Mouse (Mus musculus): ENCODE results near the gene Ralgapa2.

The Ralgapa2 gene

GRCm38 (mm10) chr2:146256321-146256875 is 255.7 kb downstream of the Ralgapa2 start:
- no peak for DNase-seq

- no peak for DNase-seq
These were observed 256.5 kb downstream of the Ralgapa2 start for GRCm38 (mm10) chr2:146255636-146256035.

- DNase-seq, result no peak
These were observed 257.8 kb downstream of the Ralgapa2 start for GRCm38 (mm10) chr2:146254387-146254786.

GRCm38 (mm10) chr2:146250236-146250904 is 261.8 kb downstream of the Ralgapa2 start:
- DNase-seq, result no peak

GRCm38 (mm10) chr2:146249033-146249432 is 263.1 kb downstream of the Ralgapa2 start:
- no peak for DNase-seq

- DNase-seq, result no peak
These were observed 264.6 kb downstream of the Ralgapa2 start for GRCm38 (mm10) chr2:146247576-146247975.

- no peak for DNase-seq
These were observed 265.6 kb downstream of the Ralgapa2 start for GRCm38 (mm10) chr2:146246409-146247075.

GRCm38 (mm10) chr2:146245401-146245800 is 266.7 kb downstream of the Ralgapa2 start:
- no peak for DNase-seq

- no peak for DNase-seq
These were observed 268.1 kb downstream of the Ralgapa2 start for GRCm38 (mm10) chr2:146244049-146244448.

GRCm38 (mm10) chr2:146239196-146239747 is 272.9 kb downstream of the Ralgapa2 start:
- no peak for DNase-seq

- no peak for DNase-seq
These were observed 280.7 kb downstream of the Ralgapa2 start for GRCm38 (mm10) chr2:146231485-146231884.

GRCm38 (mm10) chr2:146228435-146228834 is 283.7 kb downstream of the Ralgapa2 start:
- no peak for DNase-seq

- no peak for DNase-seq
These were observed 284.5 kb downstream of the Ralgapa2 start for GRCm38 (mm10) chr2:146227646-146228045.

- no peak for DNase-seq
These were observed 285.7 kb downstream of the Ralgapa2 start for GRCm38 (mm10) chr2:146226484-146226883.

GRCm38 (mm10) chr2:146225818-146226217 is 286.3 kb downstream of the Ralgapa2 start:
- DNase-seq, result no peak

GRCm38 (mm10) chr2:146224141-146224540 is 288.0 kb downstream of the Ralgapa2 start:
- DNase-seq, result no peak

GRCm38 (mm10) chr2:146223176-146223905 is 288.8 kb downstream of the Ralgapa2 start:
- peak; percentile 46 for DNase-seq

GRCm38 (mm10) chr2:146222279-146223175 is 289.6 kb downstream of the Ralgapa2 start:
- peak; percentile 58 for DNase-seq

- DNase-seq, result peak; percentile 57
These were observed 290.2 kb downstream of the Ralgapa2 start for GRCm38 (mm10) chr2:146221929-146222278.

GRCm38 (mm10) chr2:146221076-146221928 is 290.8 kb downstream of the Ralgapa2 start, which contains the start of gene Insm1:
Gene Insm1, plus strand, starts transcription at chr2:146221921.
- DNase-seq, result peak; percentile 55

- peak; percentile 17 for DNase-seq
These were observed 291.5 kb downstream of the Ralgapa2 start for GRCm38 (mm10) chr2:146220591-146221075.

All from right cerebral cortex, postnatal 25 days (tissue).